Mouse (Mus musculus) right cerebral cortex, adult 18-20 months (tissue): ENCODE results near the gene Ust.

Experiments used
- DNase-seq: peaks from one replicate; pipeline ENCODE4 v3.0.0; 2022; ENCODE audit warnings: mixed read lengths

Ust gene

DNA sequence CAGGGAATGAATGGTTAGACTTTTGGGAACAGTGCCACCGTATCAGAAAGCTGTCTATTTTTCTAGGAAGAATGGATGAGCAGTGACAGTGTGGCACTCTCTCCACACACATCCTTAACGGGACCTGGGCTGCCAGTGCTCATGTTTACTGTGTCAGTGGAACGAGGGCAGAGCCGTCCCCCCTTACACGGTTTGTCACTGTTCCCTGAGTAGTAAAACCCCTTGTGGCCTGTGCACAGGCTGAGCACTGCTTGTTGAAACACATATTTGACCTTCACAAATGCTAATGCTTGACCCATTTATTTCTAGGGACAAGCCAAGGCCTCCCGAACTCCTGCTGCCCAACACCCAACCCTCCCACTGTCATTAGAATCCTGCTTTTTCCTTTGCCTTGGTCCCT is 209.2 kb downstream of the Ust start:
- DNase-seq: no peak

DNA sequence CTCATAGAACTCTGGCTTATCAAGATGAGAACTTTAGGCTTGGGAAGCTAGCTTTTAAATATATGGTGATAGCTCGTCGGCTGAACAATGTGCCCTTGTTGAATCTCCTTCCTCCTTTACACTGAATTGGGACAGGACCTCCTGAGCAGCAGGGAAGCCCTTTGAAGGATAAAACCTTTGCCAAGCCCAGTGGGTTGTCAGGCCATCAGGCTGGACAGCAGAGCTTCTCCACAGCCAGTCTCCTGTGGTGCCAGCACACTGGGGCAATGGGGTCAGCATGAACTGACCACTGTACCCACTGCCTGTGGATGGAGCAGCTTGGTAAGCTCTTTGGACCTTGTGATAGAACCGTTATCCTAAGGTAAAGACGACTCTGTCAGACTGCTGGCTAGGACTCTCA is 214.4 kb downstream of the Ust start:
- no peak for DNase-seq

DNA sequence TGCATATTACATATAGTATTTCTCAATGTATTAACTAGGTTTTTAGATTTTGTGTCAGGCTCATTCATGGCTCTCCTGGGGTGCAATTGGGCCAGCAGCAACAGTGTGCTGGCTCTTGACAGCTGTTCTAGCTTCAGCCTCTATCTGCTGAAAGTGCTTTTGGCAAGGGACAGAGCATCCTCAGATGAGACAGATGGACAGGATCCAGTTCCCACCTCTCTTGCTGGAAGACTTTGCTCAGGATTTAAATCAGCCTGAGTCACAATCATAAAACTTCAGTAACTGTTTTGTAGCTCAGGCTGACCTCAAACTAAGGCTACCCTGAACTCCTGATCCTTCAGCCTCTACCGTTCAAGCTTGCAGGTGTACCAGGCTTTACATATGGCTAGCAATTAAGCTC is 219.5 kb downstream of the Ust start:
- peak; percentile 56 for DNase-seq

DNA sequence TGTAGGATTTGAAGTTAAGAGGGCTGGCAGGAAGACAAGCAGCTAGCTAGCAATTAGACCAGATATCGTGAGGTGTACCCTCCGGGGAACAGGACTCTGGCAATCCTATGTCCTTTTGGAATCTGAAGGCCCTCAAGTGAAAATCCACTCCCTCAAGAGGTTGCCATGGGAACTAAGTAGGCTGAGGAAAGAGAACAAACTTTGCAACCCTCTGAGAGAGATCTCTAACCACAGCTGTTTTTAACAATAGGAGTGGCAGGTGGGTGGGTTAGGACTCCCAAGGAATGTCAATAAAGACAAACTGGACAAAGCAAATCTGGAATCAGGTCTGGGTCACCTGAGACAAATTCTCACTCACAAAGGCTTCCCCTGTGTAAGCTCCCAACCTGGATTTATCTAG is 221.4 kb downstream of the Ust start:
- no peak for DNase-seq

DNA sequence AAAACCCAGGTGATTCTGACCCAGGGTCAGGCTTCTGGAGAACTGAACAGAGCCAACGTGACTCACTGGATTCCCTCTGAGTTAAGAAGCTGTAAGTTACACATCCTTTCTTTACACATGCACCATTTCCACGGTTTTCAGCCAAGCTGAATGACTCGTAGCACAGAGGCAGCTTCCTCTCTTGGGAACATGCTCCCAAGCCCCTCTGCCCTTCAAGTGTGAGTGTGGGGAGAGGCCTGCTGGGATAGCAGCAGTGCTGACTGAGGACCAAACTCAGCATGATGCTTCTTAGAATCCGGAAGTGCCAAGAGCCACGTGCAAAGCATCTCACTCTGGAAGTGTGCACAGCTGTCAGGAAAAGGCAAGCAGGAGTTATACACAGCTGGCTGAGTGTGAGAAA is 228.0 kb downstream of the Ust start:
- no peak for DNase-seq

DNA sequence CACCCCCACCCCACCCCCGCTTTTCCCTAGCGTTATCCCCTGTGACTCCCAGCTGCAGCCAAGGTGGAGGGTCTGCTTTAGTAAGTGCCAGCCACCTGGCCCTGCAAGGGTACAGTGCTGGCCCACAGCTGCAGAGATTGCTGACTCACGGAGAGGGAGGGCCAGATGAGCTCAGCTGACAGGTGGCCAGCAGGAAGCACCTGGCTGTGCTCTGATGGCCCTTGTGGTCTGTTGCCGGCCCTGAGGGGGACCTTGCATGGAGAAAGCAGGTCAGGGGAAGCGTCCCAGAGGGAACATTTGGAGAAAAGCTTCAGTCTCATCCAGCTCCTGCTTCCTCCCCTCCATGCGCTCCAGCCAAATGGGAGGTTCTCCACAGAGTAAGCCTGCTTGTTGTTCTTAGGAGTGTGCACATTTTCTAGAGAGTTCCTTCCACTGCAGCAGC is 231.3 kb downstream of the Ust start:
- DNase-seq: no peak

DNA sequence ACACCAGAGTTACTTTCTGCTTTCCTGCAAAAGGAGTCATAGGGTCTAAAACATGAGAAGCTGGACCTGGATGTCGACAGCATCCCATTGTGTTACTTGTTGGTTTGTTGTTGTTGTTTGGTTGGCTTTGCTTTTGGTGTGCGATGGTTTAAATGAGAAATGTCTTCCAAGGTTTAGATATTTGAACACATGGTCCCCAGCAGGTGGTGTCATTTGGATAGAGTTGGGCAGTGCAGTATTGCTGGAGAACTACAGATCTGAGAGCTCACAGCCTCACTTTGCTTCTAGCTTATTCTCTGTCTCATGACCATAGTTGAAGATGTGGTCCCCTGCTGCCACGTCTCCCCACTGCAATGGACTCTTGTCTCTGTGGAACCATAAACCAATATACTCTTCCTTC is 234.6 kb downstream of the Ust start:
- no peak for DNase-seq

DNA sequence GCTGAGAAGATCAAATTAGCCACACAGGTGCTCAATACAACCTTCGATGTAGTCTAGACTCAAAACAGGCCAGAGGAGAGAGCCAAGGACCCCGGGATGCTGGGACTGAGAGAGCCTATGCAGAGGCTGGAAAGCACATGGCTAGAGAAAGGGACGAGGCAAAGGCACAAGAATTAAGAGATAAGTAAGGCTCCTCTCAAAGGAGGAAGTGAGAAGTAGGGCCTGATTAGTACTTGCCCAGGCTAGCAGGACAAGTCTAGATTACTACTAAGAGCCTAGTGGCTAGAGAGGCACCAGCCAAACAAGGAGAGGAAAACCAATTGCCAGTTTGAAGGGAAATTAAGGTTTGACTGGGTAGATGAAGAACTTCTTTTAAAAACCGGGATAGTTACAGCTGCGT is 241.5 kb downstream of the Ust start:
- DNase-seq: no peak

DNA sequence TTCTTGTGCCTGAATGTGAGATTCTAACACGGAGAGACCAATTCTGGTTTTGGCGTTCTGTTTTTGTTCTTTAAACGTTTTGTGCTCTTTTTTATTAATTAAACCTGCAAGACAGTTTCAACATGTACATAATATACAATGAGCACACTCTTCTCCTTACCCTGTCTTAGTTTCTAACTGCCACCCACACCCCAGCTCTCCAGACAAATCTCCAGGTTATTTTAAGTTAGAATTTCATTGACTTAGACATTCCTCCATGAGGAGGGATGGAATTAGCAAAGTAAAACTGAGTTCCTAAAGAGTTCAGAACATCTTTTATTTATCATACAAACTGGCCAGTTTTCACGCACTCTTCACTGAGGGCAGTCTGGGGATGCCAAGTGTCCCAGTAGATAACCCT is 248.9 kb downstream of the Ust start:
- DNase-seq: peak; percentile 14

DNA sequence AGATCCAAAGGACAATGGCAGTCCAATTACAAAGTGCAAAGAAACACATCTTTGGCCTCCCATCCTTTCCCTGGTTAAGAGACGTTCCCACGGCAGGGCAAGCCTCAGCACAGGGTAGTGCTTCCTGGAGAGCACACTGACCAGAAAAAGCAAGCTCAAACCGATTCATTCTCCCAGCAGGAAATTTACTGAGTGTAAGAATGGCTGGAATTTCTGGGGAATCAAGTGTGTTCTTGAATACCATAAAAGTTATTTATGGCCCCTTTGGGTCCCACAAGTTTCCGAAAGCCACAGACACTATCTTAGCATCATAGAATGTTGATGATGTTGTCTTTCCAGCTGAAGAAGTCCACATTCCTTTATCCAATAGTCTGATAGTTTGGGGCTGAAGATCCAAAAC is 258.9 kb downstream of the Ust start:
- DNase-seq: no peak

DNA sequence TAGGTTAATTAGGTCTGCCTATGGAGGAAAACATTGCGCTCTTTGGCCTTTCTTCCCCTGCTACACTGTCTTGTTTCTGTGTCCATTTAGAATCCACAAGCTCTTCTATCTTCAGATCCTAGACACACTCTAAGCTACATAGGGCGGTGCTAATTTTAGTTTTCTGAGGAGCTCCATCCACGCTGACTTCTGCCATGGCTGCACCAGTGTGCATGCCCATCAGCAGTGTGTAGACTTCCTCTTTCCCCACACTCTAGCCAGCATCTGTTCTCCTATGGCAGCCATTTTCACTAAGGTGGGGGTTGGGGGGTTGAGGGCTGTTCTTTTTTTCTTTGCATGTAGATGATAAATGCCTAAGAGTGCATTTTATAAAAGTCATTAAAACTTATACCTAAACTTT is 268.6 kb downstream of the Ust start:
- no peak for DNase-seq

DNA sequence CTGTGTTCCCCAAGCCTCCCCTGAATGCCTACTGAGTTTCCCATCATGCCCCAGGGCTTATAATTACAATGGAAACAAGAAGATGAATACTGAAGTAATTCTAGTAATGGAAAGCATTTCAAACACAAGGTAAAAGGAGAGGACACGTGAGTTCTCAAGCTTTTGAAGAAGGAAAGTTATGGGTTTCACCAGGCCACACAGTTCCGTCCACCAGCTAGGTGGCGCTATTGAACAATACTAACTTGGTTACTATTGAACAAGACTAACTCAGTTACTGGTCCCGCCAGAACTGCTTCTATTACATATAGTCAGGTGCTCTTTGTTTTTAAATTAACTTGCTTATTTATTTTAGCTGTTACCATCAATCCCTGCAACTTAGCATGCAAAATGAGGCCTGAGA is 276.3 kb downstream of the Ust start:
- DNase-seq: peak; percentile 54

DNA sequence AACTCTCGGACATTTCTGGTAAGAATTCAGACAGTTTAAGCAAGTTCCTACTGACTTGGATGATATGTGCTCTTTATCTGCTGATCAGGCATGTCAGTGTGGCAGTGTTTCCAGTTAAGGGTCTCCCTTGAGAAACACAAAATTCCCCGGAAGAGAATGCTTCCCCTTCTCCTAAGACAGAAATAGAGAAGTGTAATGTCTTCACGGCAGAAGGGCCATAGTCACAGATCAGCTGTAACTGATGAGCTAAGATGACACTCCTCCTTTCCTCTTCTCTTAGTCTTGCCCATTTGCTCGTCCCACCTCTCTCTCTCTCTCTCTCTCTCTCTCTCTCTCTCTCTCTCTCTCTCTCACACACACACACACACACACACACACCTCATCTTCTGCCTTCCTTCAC is 277.9 kb downstream of the Ust start:
- DNase-seq: no peak

DNA sequence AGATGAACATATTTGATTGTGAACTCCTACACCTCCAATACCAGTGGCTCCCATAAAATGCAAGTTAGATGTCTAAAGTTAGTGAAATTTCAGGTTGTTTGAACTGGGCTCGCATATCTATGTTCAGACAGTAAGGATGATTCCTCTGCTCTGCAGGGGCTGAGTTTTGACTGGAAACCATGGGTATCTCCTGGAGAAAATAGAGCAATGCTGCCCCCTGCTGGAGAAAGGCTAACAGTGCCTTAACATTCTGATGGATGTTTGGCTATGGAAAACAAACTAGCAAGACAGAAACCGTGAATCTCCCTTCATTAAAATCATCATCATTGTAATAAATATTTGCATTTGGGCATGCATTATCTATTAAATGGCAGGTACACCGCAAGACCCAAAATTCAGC is 278.4 kb downstream of the Ust start:
- DNase-seq: peak; percentile 81

DNA sequence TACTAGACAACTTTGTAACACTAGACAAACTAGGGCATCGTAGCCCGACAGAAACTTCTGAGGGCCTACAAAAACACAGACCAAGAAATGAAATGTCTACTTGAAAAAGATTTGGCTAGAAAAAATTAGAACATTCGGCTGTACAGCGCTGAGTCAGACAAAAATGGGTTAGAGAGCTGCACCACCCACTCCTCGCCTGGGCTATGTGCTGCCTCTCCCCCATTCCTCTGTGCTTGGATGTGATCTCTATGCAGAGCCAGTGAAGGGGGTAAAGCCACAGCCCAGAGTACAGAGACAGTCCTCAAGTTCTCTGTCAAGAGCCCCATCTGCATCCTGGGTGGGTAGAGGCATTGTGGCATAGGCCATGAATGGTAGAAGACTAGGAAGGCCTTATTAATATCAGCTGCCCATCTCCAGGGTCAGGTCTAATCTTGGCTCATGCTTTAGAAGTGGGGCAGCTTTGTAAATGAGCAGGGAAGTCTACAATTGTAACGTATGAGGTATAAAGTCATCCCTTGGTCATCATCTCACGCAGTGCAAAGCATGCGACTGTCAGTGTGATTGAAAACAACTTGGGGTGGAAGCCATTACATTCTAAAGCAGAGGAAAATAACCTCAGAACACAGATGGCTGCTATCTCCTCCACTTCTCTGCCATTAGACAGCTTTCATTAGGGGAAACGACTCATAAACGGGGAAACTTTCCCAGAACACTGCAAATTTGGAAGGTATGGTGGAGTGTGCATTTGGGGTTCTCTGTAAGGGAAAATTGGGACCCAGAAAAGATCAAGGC is 281.6 kb downstream of the Ust start:
- DNase-seq: peak; percentile 86

DNA sequence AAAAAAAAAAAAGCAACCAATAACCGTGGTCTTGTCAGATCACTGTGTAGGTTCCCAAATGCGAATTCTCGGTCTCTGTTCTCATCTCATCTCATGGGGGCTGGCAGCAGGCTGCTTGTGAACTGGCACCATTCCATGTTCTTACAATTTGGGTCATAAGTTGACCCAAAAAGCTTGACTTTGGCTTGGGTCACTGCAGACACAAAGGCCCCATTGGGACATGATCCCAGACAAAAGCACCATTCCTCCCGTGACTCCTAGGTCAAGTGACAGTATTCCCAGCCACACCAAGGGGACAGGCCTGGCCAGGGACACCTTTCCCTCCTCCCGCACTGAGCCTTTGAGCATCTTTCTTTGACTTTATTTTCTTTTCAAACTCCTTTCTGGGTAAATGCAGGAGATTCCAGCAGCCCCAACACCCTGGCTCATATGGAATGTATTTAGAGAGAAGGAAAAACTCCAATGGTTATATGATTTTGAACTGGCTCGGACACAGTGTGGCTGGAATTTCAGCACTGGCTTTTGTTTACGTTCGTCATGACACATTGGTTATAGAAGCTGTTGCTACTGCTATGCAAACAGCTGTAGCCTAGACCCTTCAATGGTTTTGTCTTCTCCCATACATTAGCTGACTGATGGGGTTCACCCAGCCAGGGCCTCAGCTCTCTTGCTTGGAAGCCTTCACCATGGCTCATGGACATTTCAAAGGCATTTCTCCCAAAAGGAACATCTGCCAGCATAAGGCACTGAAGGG is 285.3 kb downstream of the Ust start:
- no peak for DNase-seq

DNA sequence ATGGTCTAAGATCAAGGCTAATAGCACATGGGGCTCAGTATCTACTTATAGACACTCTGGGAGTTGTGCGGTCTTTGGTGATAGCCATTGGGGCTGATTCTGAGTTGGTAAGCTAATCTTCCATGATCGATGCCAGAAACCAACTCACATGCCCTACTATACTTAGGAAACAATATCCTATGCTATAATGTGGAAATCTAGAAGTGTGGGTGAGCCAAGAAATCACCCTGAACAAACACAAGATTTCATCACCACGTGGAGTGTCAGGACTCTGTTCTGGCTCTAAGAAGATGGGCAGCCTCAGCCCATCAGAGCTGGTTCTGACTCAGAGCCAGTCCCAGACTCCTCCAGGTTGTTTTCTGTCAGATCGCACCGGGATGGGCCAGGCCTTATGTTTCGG is 286.1 kb downstream of the Ust start:
- no peak for DNase-seq

DNA sequence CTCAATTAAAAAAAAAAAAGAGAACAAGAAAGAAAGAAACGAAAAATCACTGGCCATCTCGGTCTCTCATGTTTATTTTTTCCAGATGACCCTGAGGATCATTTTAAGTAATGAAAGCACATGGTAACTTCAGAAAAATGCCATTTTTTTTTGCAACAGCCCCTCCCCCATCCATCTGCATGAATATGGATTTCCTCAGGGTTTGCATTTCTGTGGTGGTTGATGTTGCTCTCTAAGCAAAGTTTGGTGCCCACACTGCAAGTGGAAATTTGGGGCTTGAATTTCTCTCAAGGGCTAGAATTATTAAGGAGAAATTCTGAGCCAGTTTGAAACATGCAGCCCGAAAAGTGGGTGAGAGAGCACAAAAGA is 290.3 kb downstream of the Ust start:
- DNase-seq: no peak

DNA sequence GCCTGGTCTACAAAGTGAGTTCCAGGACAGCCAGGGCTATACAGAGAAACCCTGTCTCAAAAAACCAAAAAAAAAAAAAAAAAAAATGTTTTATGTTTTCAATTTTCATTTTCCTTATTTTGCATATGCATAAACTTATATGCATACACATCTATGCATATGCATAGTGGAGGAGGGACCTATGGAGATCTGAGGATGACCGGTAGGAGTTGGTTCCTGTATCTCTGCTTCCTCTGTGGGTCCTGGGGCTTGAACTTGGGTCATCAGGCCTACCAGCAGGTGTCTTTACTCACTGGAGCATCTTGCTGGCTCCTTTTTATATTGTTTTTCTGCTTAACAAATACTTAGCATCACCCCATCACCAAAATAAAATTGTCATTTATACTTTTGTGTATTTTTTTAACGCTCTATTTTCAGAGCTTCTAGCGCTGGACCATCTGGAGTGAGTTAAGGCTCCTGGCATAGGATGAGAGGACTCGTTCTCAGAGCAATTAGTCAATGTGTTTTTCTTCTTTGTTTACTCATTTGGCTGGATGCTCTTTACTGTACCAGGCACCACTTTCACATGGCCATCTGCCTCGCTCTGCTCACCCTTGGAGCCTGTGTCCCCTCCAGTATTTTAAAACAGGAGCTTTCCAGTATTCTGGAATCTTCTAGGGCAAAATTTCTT is 290.8 kb downstream of the Ust start:
- peak; percentile 37 for DNase-seq

DNA sequence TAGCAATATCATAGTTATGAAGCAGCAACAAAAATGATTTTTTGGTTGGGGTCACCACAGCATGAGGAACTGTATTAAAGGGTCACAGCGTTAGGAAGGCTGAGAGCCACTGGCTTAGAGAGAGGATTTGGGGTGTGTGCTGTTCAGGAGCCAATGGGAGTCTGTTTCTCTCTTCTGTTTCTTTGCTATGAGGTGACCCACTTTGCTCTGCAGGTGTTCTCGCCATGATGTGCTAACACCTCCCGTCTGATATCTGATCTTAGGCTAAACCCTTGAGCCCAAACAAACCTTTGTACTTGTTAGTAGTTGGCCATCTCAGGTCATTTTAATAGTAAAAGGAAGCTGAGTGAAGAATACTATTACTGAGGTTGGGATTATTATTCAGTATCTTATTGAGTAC is 292.0 kb downstream of the Ust start:
- DNase-seq: no peak

DNA sequence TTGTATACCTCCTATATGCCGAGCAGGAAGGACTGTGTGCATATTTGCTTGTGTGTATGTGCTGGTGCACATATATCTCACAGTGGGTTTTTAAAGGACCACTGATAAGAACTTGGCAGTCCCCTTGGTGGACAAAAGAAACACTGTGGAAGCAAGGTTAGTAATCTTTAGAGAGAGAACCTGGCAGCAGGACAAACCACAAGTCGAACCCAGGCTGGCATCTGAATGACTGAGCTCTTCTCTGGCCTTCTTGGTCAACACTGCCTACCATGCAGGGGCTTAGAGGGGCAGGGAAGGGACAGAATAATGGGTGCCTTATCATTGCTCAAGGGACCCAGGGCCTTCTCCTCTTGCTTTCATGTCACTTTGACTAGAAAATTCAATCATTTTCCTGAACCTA is 294.0 kb downstream of the Ust start:
- DNase-seq: no peak

DNA sequence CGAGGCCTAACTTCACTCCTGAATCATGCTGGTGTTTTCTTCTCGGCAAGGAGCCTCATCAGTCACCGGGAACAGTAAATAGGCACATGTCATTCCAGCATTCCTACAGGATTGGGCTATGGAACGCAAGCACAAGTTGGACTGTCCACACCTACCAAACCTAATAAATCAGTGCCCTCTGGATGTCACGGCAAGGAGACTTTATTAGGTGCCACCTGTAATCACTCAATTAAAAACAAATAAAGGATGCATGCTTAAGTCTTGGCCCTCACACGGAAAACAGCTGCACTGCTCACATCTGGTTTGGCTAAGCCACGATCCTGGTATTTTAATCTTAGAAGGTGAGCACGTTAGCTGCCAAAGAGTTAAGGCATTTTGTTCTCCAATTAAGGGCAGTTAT is 294.6 kb downstream of the Ust start:
- DNase-seq: no peak

DNA sequence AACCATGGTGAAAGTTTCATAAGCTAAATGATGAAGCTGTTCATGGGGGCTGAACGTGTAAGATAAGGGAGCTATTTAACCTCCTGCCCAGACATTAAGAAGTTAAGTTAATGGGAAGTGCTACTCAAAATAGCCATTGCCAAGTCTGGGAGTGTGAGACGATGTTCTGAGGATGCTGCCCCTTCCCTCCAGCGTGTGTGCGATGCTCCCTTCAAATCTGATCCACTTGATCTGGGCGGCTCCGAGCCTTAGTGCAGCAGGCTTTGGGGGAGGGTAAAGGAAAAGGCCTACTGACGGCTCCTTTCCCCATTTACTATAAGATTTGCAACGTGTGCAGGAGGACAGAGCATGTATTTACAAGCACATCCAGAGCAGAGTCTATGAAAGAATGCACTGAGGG is 301.7 kb downstream of the Ust start:
- DNase-seq: no peak

DNA sequence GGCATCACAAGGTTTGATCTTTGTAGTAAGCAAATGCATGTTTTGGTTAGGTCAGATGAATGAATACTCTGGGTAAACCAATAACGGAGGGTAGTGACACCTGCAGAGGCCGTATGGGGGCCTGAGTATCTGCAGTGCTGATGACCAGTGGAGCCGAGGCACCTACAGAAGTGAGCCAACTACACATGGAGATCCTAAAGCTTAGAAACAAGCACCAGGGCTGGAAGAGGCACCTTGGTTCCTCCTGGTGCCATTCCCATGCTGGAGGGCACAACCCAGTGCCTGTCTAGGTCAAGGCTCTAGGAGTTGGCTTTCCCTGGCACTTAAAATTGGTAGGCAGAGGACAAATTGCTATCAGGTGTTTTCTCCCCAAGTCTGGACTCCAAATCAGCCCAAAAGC is 303.4 kb downstream of the Ust start:
- no peak for DNase-seq
